Mouse (Mus musculus): ENCODE data around the gene Cybc1.

DNA sequence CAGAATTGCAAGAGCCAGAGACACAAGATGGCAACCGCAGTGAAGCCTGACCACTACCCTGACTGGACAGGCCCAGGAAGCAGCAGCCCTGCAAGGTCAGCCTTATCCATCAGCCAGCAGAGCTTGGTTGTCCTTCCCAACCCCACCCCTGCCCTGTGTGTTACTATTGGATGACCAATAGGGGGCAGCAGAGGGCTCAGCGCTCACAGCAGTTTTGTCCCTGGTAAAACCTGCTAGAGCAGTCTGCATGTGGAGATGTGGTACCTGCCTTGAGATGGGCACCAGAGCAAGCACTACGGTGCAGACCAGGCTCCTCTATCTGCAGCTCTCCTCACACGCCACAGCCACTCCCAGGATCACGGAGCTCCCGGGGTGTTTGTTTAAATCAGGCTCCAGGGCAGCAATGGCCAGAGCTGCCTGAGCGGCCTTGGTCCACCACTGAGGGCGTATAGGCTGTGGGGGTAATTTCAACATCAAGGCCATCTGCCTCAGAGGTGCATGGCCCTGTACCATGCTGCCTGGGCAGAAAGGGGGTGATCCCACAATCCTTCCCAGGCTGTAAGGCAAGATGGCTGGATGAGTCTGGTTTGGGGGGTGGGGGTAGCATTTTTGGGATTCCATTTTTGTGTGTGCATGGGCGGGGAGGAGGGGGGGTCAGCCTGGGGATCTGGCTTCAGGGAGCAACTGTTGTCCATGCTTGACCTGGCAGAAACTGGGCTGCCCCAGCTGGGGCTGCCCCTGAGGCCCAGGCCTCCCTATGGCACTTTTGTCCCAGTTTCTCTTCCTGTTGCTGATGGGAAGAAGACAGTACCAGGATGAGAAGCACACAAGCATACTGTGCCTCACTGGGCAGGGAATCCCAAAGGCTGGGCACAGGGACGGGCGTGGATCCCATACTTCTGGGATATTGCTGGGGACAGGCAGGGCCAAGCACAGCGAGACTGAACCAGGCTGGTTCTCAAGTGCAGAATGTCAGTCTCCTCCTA is 52.5 kb downstream of the Cybc1 start:
- TF ChIP-seq CTCF (IDR thresholded peaks at IDR 0.05; ENCODE audit: low read depth) (peak; percentile 96), EP300 (optimal IDR thresholded peaks at IDR 0.05) (no peak)
